Mouse (Mus musculus): ENCODE measurements around the gene Lrrc20. TPM values are rescaled to one million over a fixed set of nuclear protein-coding genes. Genes with fewer than 3 reads are reported as not detected.

Lrrc20 gene
- polyA plus RNA-seq, 1 experiment from 2014 or later, result 15.9 TPM

GRCm38 (mm10) chr10:61499505-61500466 lies 24.2 kb downstream of the Lrrc20 start:
- no peak for ATAC-seq

GRCm38 (mm10) chr10:61500756-61501155 lies 25.2 kb downstream of the Lrrc20 start:
- H3K9ac ChIP-seq (replicated peaks), result no peak overlapping the region
- no peak overlapping the region for H3K4me2 ChIP-seq (replicated peaks)
- H3K9me3 ChIP-seq, result no peaks in the 10 kb centered on the region
- no peak for ATAC-seq
- no peaks in the 10 kb centered on the region for H3K36me3 ChIP-seq
- 59% methylated on average over 7 of the region's 7 CpGs for WGBS
- no peaks in the 10 kb centered on the region for H3K27me3 ChIP-seq
- H3K4me1 ChIP-seq (replicated peaks), result peaks cover 8% of the 10 kb centered on the region
- H3K4me3 ChIP-seq (replicated peaks), result no peak overlapping the region
- H3K27ac ChIP-seq, result no peak overlapping the region

More at GRCm38 (mm10) chr10:61499505-61500466, 24.2 kb downstream of the Lrrc20 start:
- Histone ChIP-seq H3K36me3 (no peaks in the 10 kb centered on the region), H3K27ac (no peak overlapping the region), H3K4me1 (replicated peaks) (peaks cover 18% of the 10 kb centered on the region), H3K4me3 (replicated peaks) (no peak overlapping the region), H3K27me3 (no peaks in the 10 kb centered on the region), H3K4me2 (replicated peaks) (no peak overlapping the region), H3K9ac (replicated peaks) (no peak overlapping the region), H3K9me3 (no peaks in the 10 kb centered on the region)
- 85% methylated on average over 20 of the region's 20 CpGs for WGBS

GRCm38 (mm10) chr10:61504073-61504472 lies 28.5 kb downstream of the Lrrc20 start:
- H3K27ac ChIP-seq, result no peak overlapping the region
- H3K27me3 ChIP-seq, result no peaks in the 10 kb centered on the region
- no peaks in the 10 kb centered on the region for H3K36me3 ChIP-seq
- H3K4me3 ChIP-seq (replicated peaks), result no peak overlapping the region
- no peak for ATAC-seq
- H3K9ac ChIP-seq (replicated peaks), result no peak overlapping the region
- H3K4me1 ChIP-seq (replicated peaks), result no peaks in the 10 kb centered on the region
- H3K4me2 ChIP-seq (replicated peaks), result no peak overlapping the region
- 95% methylated on average over 2 of the region's 2 CpGs for WGBS
- no peaks in the 10 kb centered on the region for H3K9me3 ChIP-seq

- Histone ChIP-seq H3K27ac (no peak overlapping the region), H3K36me3 (no peaks in the 10 kb centered on the region), H3K4me3 (replicated peaks) (no peak overlapping the region), H3K4me1 (replicated peaks) (no peaks in the 10 kb centered on the region), H3K27me3 (no peaks in the 10 kb centered on the region), H3K9me3 (no peaks in the 10 kb centered on the region), H3K9ac (replicated peaks) (no peak overlapping the region), H3K4me2 (replicated peaks) (no peak overlapping the region)
- ATAC-seq, result no peak
- 91% methylated on average over 7 of the region's 7 CpGs for WGBS
Measured at GRCm38 (mm10) chr10:61506381-61507200, 31.0 kb downstream of the Lrrc20 start.

GRCm38 (mm10) chr10:61509873-61510272 lies 34.3 kb downstream of the Lrrc20 start:
- Histone ChIP-seq H3K4me1 (replicated peaks) (0 out of 2 replicates have a peak, but pooled peaks cover 2% of the 10 kb centered on the region), H3K27me3 (no peaks in the 10 kb centered on the region), H3K9me3 (no peaks in the 10 kb centered on the region), H3K9ac (replicated peaks) (no peak overlapping the region), H3K4me3 (replicated peaks) (no peak overlapping the region), H3K36me3 (no peaks in the 10 kb centered on the region), H3K4me2 (replicated peaks) (no peak overlapping the region), H3K27ac (no peak overlapping the region)
- 84% methylated on average over 5 of the region's 5 CpGs for WGBS
- ATAC-seq, result no peak

GRCm38 (mm10) chr10:61510809-61511208 lies 35.2 kb downstream of the Lrrc20 start:
- no peak overlapping the region for H3K4me2 ChIP-seq (replicated peaks)
- H3K27ac ChIP-seq, result no peak overlapping the region
- peak; percentile 56; the same call in 1 of the 2 replicates for ATAC-seq

GRCm38 (mm10) chr10:61512215-61512889 lies 36.8 kb downstream of the Lrrc20 start:
- no peak overlapping the region for H3K27ac ChIP-seq
- no peaks in the 10 kb centered on the region for H3K27me3 ChIP-seq
- H3K9ac ChIP-seq (replicated peaks), result no peak overlapping the region
- peaks cover 5% of the 10 kb centered on the region for H3K4me1 ChIP-seq (replicated peaks)
- 74% methylated on average over 11 of the region's 11 CpGs for WGBS
- no peak overlapping the region for H3K4me2 ChIP-seq (replicated peaks)
- no peak overlapping the region for H3K4me3 ChIP-seq (replicated peaks)
- no peaks in the 10 kb centered on the region for H3K9me3 ChIP-seq
- no peak for ATAC-seq
- H3K36me3 ChIP-seq, result no peaks in the 10 kb centered on the region

More at GRCm38 (mm10) chr10:61510809-61511208, 35.2 kb downstream of the Lrrc20 start:
- no peak overlapping the region for H3K9ac ChIP-seq (replicated peaks)
- 0 out of 2 replicates have a peak, but pooled peaks cover 2% of the 10 kb centered on the region for H3K4me1 ChIP-seq (replicated peaks)
- no peaks in the 10 kb centered on the region for H3K27me3 ChIP-seq
- H3K9me3 ChIP-seq, result no peaks in the 10 kb centered on the region
- 33% methylated on average over 7 of the region's 7 CpGs for WGBS
- no peaks in the 10 kb centered on the region for H3K36me3 ChIP-seq
- no peak overlapping the region for H3K4me3 ChIP-seq (replicated peaks)

GRCm38 (mm10) chr10:61516866-61517265 lies 41.3 kb downstream of the Lrrc20 start:
- no peaks in the 10 kb centered on the region for H3K36me3 ChIP-seq
- no peak for ATAC-seq
- no peak overlapping the region for H3K4me3 ChIP-seq (replicated peaks)
- no peak overlapping the region for H3K27ac ChIP-seq
- peaks cover 17% of the 10 kb centered on the region for H3K4me1 ChIP-seq (replicated peaks)
- no peaks in the 10 kb centered on the region for H3K9me3 ChIP-seq
- 86% methylated on average over 5 of the region's 5 CpGs for WGBS
- no peaks in the 10 kb centered on the region for H3K27me3 ChIP-seq
- H3K4me2 ChIP-seq (replicated peaks), result no peak overlapping the region
- H3K9ac ChIP-seq (replicated peaks), result no peak overlapping the region

- no peak overlapping the region for H3K4me3 ChIP-seq (replicated peaks)
- H3K4me1 ChIP-seq (replicated peaks), result peaks cover 17% of the 10 kb centered on the region
- H3K27ac ChIP-seq, result no peak overlapping the region
- 0 out of 2 replicates have a peak overlapping the region, but pooled peaks have one; percentile 6 for H3K9ac ChIP-seq (replicated peaks)
- no peaks in the 10 kb centered on the region for H3K9me3 ChIP-seq
- no peaks in the 10 kb centered on the region for H3K36me3 ChIP-seq
- ATAC-seq, result peak; percentile 56
- no peaks in the 10 kb centered on the region for H3K27me3 ChIP-seq
- H3K4me2 ChIP-seq (replicated peaks), result no peak overlapping the region
- 37% methylated on average over 12 of the region's 12 CpGs for WGBS
Measured at GRCm38 (mm10) chr10:61517296-61518071, 41.9 kb downstream of the Lrrc20 start.

GRCm38 (mm10) chr10:61518320-61518719 lies 42.7 kb downstream of the Lrrc20 start:
- H3K27ac ChIP-seq, result no peak overlapping the region; the same call in 1 of the 2 replicates
- ATAC-seq, result peak; percentile 67; the same call in 1 of the 2 replicates
- no peak overlapping the region for H3K9ac ChIP-seq (replicated peaks)
- H3K4me2 ChIP-seq (replicated peaks), result no peak overlapping the region
- no peaks in the 10 kb centered on the region for H3K9me3 ChIP-seq
- peaks cover 14% of the 10 kb centered on the region for H3K4me1 ChIP-seq (replicated peaks)
- H3K4me3 ChIP-seq (replicated peaks), result no peak overlapping the region
- no peaks in the 10 kb centered on the region for H3K36me3 ChIP-seq
- WGBS, result 66% methylated on average over 9 of the region's 9 CpGs
- no peaks in the 10 kb centered on the region for H3K27me3 ChIP-seq

GRCm38 (mm10) chr10:61519491-61519890 lies 43.9 kb downstream of the Lrrc20 start:
- no peak overlapping the region for H3K27ac ChIP-seq
- H3K9me3 ChIP-seq, result no peaks in the 10 kb centered on the region
- WGBS, result 61% methylated on average over 2 of the region's 2 CpGs
- H3K4me3 ChIP-seq (replicated peaks), result no peak overlapping the region
- no peak overlapping the region for H3K4me2 ChIP-seq (replicated peaks)
- ATAC-seq, result no peak
- H3K36me3 ChIP-seq, result no peaks in the 10 kb centered on the region
- H3K27me3 ChIP-seq, result no peaks in the 10 kb centered on the region
- H3K9ac ChIP-seq (replicated peaks), result no peak overlapping the region
- H3K4me1 ChIP-seq (replicated peaks), result peaks cover 14% of the 10 kb centered on the region
